Mouse (Mus musculus) colon, adult 2 months (tissue): ENCODE data around the gene Narf. TPM values are rescaled to one million over a fixed set of nuclear protein-coding genes. Genes with fewer than 3 reads are reported as not detected.

Experiments
- polyA plus RNA-seq: library from polyadenylated mRNA; depleted of rRNA; stranded (reverse); fragments of >200 nt; gene quantifications from 2 replicates; pipeline ENCODE4 v1.2.3, GENCODE M21; 2012; rRNA removed

Narf gene
- 34.3 and 40.5 TPM in 2 replicates for polyA plus RNA-seq

DNA sequence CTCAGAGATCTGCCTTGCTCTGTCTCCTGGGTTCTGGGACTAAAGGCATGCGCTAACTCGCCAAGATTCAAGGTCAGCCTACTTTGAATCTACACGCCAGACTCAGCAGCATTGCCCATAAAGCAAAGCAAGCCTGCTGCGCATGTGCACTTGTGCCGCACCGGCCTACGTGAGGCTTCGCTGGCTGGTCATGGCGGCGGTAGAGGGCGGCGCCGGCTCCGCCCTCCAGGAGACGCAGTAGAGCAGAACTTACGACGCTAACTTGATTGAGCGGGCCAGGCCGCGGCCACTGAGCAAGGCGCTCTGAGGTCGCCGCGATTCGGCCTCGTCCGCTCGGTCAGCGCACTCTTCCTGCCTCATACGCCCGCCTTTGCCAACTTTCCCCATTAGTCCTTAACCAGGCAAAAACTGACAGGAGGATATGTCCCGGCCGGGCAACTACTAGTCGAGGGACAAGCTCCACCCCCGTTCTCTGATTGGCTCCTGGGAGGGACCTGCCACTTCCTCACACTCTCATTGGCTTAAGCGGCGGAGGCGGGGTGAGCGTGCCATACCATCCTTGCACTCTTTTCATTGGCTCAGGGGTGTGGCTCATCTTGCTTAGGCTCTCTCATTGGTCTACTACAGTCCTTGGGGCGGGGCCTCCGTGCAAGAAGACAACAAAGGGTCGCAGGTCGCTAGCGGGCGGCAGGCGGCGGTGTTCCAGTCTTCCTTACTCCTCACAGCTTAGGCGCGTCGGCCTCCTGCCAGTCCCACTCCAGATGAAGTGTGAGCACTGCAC is at the start of gene Narf:
Gene Narf, plus strand, starts transcription at position 690 of the 781 bp plus-strand sequence.

GRCm38 (mm10) chr11:121204161-121205006 is 32.7 kb upstream of the Narf start, which contains the start of the genes Hexdc and Ogfod3:
Gene Hexdc (plus strand): TSS chr11:121204433.
Gene Ogfod3 (minus strand): TSS chr11:121204711.

GRCm38 (mm10) chr11:121229018-121229439 is 8.0 kb upstream of the Narf start, which contains the start of gene Cybc1:
Gene Cybc1 (minus strand): TSS chr11:121229322.

GRCm38 (mm10) chr11:121259160-121260100 is 22.4 kb downstream of the Narf start, which contains the start of gene Foxk2:
Gene Foxk2 (plus strand): TSS chr11:121259990.

Other genes with a start within 250 kb of the Narf start
- gene Csnk1d, start 245.9 kb upstream of the Narf start, polyA plus RNA-seq: 67.9 and 71.9 TPM in 2 replicates
- 3.4 and 9.3 TPM in 2 replicates for gene Cd7, start 197.8 kb upstream of the Narf start, polyA plus RNA-seq
- gene Sectm1b, start 173.7 kb upstream of the Narf start, polyA plus RNA-seq: 131 and 155 TPM in 2 replicates
- 6.6 and 8.6 TPM in 2 replicates for gene Sectm1a, start 156.0 kb upstream of the Narf start, polyA plus RNA-seq
- not detected in 2 replicates for gene Tex19.2, start 118.6 kb upstream of the Narf start, polyA plus RNA-seq
- gene Tex19.1, start 91.1 kb upstream of the Narf start, polyA plus RNA-seq: 0.28 and 0.31 TPM in 2 replicates
- gene Uts2r, start 77.0 kb upstream of the Narf start, polyA plus RNA-seq: 0.06 TPM in 1 of 2 replicates, not detected in the other
- 24.1 and 29.5 TPM in 2 replicates for gene Hexdc, start 32.8 kb upstream of the Narf start, polyA plus RNA-seq
- gene Ogfod3, start 32.5 kb upstream of the Narf start, polyA plus RNA-seq: 17.2 and 18.7 TPM in 2 replicates
- 24.8 and 30.0 TPM in 2 replicates for gene Cybc1, start 7.9 kb upstream of the Narf start, polyA plus RNA-seq
- gene Foxk2, start 22.7 kb downstream of the Narf start, polyA plus RNA-seq: 40.6 and 40.9 TPM in 2 replicates
- gene Wdr45b, start 117.2 kb downstream of the Narf start, polyA plus RNA-seq: 34.1 and 34.3 TPM in 2 replicates
- gene Rab40b, start 151.0 kb downstream of the Narf start, polyA plus RNA-seq: 1.2 and 2.7 TPM in 2 replicates
- 3.4 and 3.5 TPM in 2 replicates for gene Fn3krp, start 184.1 kb downstream of the Narf start, polyA plus RNA-seq
- 0.85 and 1.2 TPM in 2 replicates for gene Fn3k, start 197.7 kb downstream of the Narf start, polyA plus RNA-seq
- 58.3 and 63.6 TPM in 2 replicates for gene Tbcd, start 214.7 kb downstream of the Narf start, polyA plus RNA-seq